Mouse (Mus musculus): ENCODE measurements around the gene Grin1. TPM values are rescaled to one million over a fixed set of nuclear protein-coding genes. Genes with fewer than 3 reads are reported as not detected.
A peak's percentile ranks its signal among the peaks of the same experiment; 100 is the strongest.

The Grin1 gene
- polyA plus RNA-seq, 2 experiments, result 0.02 to 0.06 TPM

DNA sequence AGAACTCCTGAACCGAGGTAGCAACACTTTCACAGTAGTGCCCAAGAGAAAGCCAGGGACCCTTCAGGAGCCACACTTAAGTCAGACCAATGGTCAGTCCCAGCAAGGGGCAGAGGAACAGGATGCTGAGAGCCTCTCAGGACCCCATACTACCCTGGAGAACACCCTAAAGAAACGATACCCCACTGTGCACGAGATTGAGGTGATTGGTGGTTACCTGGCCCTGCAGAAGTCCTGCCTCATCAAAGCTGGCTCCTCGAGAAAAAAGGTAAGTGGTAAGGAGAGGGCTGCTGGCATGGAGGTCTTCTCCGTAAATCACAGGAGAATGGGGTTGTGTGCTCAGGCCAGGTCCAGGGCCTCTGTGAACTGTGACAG, 54.7 kb downstream of the Grin1 start:
- H3K4me3 ChIP-seq (ENCODE audit: insufficient read depth in 1 of 2, low read depth in 2 of 2, low read length in 2 of 2), result no peak overlapping the region

DNA sequence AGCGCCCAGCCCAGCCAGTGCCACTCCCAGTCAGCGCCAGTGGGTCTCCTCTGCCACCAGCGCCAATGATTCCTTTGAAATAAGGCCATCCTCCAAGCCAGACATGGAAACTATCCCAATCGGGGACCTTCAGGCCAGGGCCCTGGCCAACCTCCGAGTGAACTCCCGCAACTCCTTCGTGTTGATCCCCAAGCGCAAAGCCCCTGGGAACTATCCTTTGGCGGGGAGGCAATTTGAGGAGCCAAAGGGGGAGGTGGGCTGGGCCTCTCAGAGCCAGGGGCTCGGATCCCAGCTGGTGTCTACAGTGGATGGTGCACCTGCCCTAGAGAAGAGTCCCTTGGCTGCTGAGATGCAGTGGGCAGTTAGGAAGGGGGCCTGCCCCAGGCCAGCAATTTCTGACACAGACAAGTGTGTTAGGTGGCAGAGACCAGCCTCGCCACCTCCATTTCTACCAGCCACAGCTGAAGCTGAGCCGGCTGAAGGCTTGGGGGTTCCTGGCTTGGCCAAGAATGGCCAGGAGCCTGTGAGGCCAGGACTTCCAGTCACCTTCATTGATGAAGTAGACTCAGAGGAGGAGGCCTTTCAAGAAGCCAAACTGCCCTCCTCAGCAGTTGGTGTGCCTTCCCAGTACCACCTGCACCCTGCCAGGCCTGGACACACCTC, 55.2 kb downstream of the Grin1 start:
- H3K27me3 ChIP-seq (ENCODE audit: control insufficient read depth, insufficient read depth, low read length), result no peaks in the 10 kb centered on the region
- H3K9ac ChIP-seq (replicated peaks), result peak overlapping the region; percentile 76
- H3K27ac ChIP-seq, result no peak overlapping the region
- peak overlapping the region; percentile 99 for H3K4me2 ChIP-seq (ENCODE audit: low read depth)
- peaks cover 13 to 35% of the 10 kb centered on the region in 2 experiments for H3K4me1 ChIP-seq (replicated peaks; ENCODE audit: control insufficient read depth in 2 of 2, insufficient read depth in 2 of 2, low read length in 1 of 2)
- H3K4me3 ChIP-seq (ENCODE audit: insufficient read depth in 1 of 2, low read depth in 2 of 2, low read length in 2 of 2), result peak overlapping the region; percentile 53 to 81
- H3K36me3 ChIP-seq (replicated peaks; ENCODE audit: control insufficient read depth, insufficient read depth, low read depth), result no peaks in the 10 kb centered on the region
- TF ChIP-seq CTCF (IDR thresholded peaks at IDR 0.05; ENCODE audit: low read depth) (no peak), EP300 (IDR thresholded peaks at IDR 0.05; ENCODE audit: low read depth) (no peak)
- DNase-seq (ENCODE audit: low read depth in 3 of 3, low spot score in 3 of 3) (no peak), ATAC-seq (ENCODE audit: insufficient read depth) (no peak)
- 30% methylated on average over 12 of the region's 12 CpGs for WGBS (ENCODE audit: insufficient replicate concordance)
- no peaks in the 10 kb centered on the region for H3K9me3 ChIP-seq (ENCODE audit: control insufficient read depth, low read length)

More for the DNA sequence above, 54.7 kb downstream of the Grin1 start:
- H3K27me3 ChIP-seq (ENCODE audit: control insufficient read depth, insufficient read depth, low read length), result no peaks in the 10 kb centered on the region
- H3K27ac ChIP-seq, result no peak overlapping the region
- peaks cover 4% of the 10 kb centered on the region; the same call in 1 of the 2 replicates for H3K36me3 ChIP-seq (replicated peaks; ENCODE audit: control insufficient read depth, insufficient read depth, low read depth)
- peak overlapping the region; percentile 99 for H3K4me2 ChIP-seq (ENCODE audit: low read depth)
- H3K9ac ChIP-seq (replicated peaks), result no peak overlapping the region
- WGBS (ENCODE audit: insufficient replicate concordance), result 63% methylated on average over 5 of the region's 5 CpGs
- no peaks in the 10 kb centered on the region for H3K9me3 ChIP-seq (ENCODE audit: control insufficient read depth, low read length)
- ATAC-seq (ENCODE audit: insufficient read depth) (no peak), DNase-seq (ENCODE audit: low read depth in 3 of 3, low spot score in 3 of 3) (no peak)
- TF ChIP-seq EP300 (IDR thresholded peaks at IDR 0.05; ENCODE audit: low read depth) (no peak), CTCF (IDR thresholded peaks at IDR 0.05; ENCODE audit: low read depth) (no peak)
- H3K4me1 ChIP-seq (replicated peaks; ENCODE audit: control insufficient read depth in 2 of 2, insufficient read depth in 2 of 2, low read length in 1 of 2), result peaks cover 13 to 35% of the 10 kb centered on the region in 2 experiments

DNA sequence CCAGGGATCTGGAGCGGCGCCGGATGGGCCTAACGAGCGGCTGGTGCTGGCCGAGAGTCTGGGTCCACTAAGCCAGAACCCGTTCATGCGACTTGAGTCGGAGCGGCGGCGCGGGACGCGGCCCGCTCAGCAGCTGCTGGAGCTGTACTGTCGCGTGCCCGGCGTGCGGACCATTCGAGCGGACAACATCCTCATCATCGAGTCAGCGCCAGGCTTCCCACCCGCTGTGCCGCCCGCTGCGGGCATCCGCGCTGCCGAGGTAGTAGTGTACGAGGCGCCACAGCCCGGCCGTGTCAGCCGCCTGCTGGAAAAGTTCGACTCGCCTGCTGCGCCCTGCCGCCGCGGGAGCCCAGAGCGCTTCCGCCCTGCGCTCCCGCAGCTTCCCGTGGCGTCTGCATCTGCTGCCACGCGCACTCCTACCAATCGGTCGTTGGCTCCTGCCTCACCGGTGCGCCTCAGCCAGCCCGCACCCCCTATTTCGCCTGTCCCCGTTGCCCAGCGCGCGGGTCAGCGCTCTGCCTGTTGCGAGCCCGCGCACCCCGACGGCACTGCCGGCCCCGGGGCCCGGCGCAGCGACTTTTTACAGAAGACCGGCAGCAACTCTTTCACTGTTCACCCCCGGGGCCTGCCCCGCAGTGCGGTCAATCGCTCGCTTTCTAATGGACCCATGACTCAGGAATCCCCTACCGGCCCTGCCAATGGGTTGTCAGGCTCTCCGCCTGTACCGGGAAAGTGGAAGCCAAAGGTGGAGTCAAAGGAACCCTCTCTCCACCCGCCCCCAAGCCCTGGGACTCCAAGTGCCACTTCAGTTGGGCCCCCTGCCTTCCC, 56.0 kb downstream of the Grin1 start:
- DNase-seq (ENCODE audit: low read depth in 3 of 3, low spot score in 3 of 3) (no peak), ATAC-seq (ENCODE audit: insufficient read depth) (peak; percentile 38)
- H3K4me3 ChIP-seq (ENCODE audit: insufficient read depth in 1 of 2, low read depth in 2 of 2, low read length in 2 of 2), result peak overlapping the region; percentile 53 to 81
- no peak overlapping the region; the same call in 1 of the 2 replicates for H3K27ac ChIP-seq
- H3K4me1 ChIP-seq (replicated peaks; ENCODE audit: control insufficient read depth in 2 of 2, insufficient read depth in 2 of 2, low read length in 1 of 2), result peaks cover 13 to 35% of the 10 kb centered on the region in 2 experiments
- no peaks in the 10 kb centered on the region for H3K27me3 ChIP-seq (ENCODE audit: control insufficient read depth, insufficient read depth, low read length)
- peak overlapping the region; percentile 99 for H3K4me2 ChIP-seq (ENCODE audit: low read depth)
- H3K9ac ChIP-seq (replicated peaks), result peak overlapping the region; percentile 76
- TF ChIP-seq CTCF (IDR thresholded peaks at IDR 0.05; ENCODE audit: low read depth) (0 out of 2 replicates have a peak, but pooled peaks have one; percentile 8), EP300 (IDR thresholded peaks at IDR 0.05; ENCODE audit: low read depth) (no peak)
- H3K9me3 ChIP-seq (ENCODE audit: control insufficient read depth, low read length), result no peaks in the 10 kb centered on the region
- no peaks in the 10 kb centered on the region for H3K36me3 ChIP-seq (replicated peaks; ENCODE audit: control insufficient read depth, insufficient read depth, low read depth)
- WGBS (ENCODE audit: insufficient replicate concordance), result under 1% methylated on average over 80 of the region's 82 CpGs

DNA sequence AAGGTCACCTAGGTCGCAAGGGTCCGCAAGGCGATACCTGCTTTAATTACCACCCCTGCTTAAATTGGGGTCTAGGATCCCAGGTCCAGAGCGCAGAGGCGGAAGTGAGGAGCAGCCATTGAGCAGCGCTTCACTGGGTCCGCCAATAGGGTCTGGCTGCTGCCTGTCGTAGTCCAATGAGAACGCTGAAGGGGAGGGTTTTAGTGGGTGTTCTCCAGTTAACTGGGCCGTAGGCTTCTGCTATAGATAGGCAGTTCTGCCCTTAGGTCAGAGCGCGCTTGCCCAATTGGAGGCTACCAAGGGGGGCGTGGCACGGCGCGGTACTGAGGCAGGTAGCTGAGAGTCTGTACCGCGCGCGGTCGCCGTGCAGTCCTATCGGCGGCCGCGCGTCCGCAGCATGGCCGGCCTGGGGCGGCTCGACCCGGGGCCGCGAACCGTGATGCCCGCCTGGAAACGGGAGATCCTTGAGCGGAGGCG, 56.7 kb downstream of the Grin1 start, which contains the start of gene Tprn:
Tprn (plus strand) TSS at position 328 of the 477 bp plus-strand sequence.
- Histone ChIP-seq H3K9me3 (ENCODE audit: control insufficient read depth, low read length) (no peaks in the 10 kb centered on the region), H3K36me3 (replicated peaks; ENCODE audit: control insufficient read depth, insufficient read depth, low read depth) (no peaks in the 10 kb centered on the region), H3K9ac (replicated peaks) (peak within 1 kb of the TSS; percentile 76), H3K27ac (peak within 1 kb of the TSS; percentile 43; the same call in 1 of the 2 replicates), H3K4me2 (ENCODE audit: low read depth) (peak within 1 kb of the TSS; percentile 99), H3K4me1 (replicated peaks; ENCODE audit: control insufficient read depth in 2 of 2, insufficient read depth in 2 of 2, low read length in 1 of 2) (peaks cover 12 to 32% of the 10 kb centered on the region in 2 experiments), H3K27me3 (ENCODE audit: control insufficient read depth, insufficient read depth, low read length) (no peaks in the 10 kb centered on the region), H3K4me3 (ENCODE audit: insufficient read depth in 1 of 2, low read depth in 2 of 2, low read length in 2 of 2) (peak within 1 kb of the TSS; percentile 80 to 81)
- TF ChIP-seq EP300 (IDR thresholded peaks at IDR 0.05; ENCODE audit: low read depth) (no peak), CTCF (IDR thresholded peaks at IDR 0.05; ENCODE audit: low read depth) (no peak)
- WGBS (ENCODE audit: insufficient replicate concordance), result 0% methylated on average over 39 of the region's 39 CpGs
- peak; percentile 100 for ATAC-seq (ENCODE audit: insufficient read depth)
- peak; percentile 97 to 98 (median 97) for DNase-seq (ENCODE audit: low read depth in 3 of 3, low spot score in 3 of 3)

All from liver, embryonic 14.5 days (tissue).